1 mouse cellular context compared by ENCODE assay signal in genomic region chr6:83010010-83010409, GRCm38 (mm10).
TF ChIP-seq lines count a peak whose summit lies in the region.

No protein-coding gene starts in this region.

TF ChIP-seq in MEL, 35 proteins besides CTCF, POLR2A, EP300 and RAD21 (continued from another document):
- TF ChIP-seq CHD1 (IDR thresholded peaks at IDR 0.05; ENCODE audit: low read depth, low read length) (0 out of 2 replicates have a peak, but pooled peaks have one; percentile 6), ZKSCAN1 (IDR thresholded peaks at IDR 0.05; ENCODE audit: low read depth, low read length) (no peak), HCFC1 (IDR thresholded peaks at IDR 0.05; ENCODE audit: low read depth, low read length) (peak; percentile 83), NELFE (IDR thresholded peaks at IDR 0.05; ENCODE audit: low read depth, low read length) (peak; percentile 83), SMC3 (IDR thresholded peaks at IDR 0.05; ENCODE audit: low read depth, low read length) (no peak), ETS1 (IDR thresholded peaks at IDR 0.05; ENCODE audit: low read depth, low read length) (peak; percentile 84), GATA1 (IDR thresholded peaks at IDR 0.05; ENCODE audit: low read depth, low read length) (peak; percentile 82), MYC (IDR thresholded peaks at IDR 0.05; ENCODE audit: low read depth, low read length) (no peak), MXI1 (IDR thresholded peaks at IDR 0.05; ENCODE audit: low read depth, low read length) (peak; percentile 15), NRF1 (IDR thresholded peaks at IDR 0.05; ENCODE audit: insufficient read depth, low read depth, low read length, poor library complexity, severe bottlenecking) (no peak), MAX (IDR thresholded peaks at IDR 0.05; ENCODE audit: low read length) (peak; percentile 27; the same call in 1 of the 2 replicates), TCF12 (IDR thresholded peaks at IDR 0.05; ENCODE audit: low read depth, low read length) (peak; percentile 73), POLR2AphosphoS2 (IDR thresholded peaks at IDR 0.05; ENCODE audit: low read length) (peak; percentile 79; the same call in 1 of the 2 replicates), ELF1 (IDR thresholded peaks at IDR 0.05; ENCODE audit: low read depth, low read length) (peak; percentile 69), MAFK (IDR thresholded peaks at IDR 0.05; ENCODE audit: borderline replicate concordance, low read depth, low read length) (no peak), BHLHE40 (IDR thresholded peaks at IDR 0.05; ENCODE audit: borderline replicate concordance, low read depth, low read length) (no peak), USF1 (IDR thresholded peaks at IDR 0.05; ENCODE audit: low read depth, low read length) (no peak), TAL1 (IDR thresholded peaks at IDR 0.05; ENCODE audit: low read length) (no peak)
